Mouse (Mus musculus) erythroblast, embryonic 14.5 days (primary cell): ENCODE data around the gene Trappc10. TPM values are rescaled to one million over a fixed set of nuclear protein-coding genes. Genes with fewer than 3 reads are reported as not detected.

Experiments
- H3K27me3 ChIP-seq: 2 replicates; pipeline ENCODE4 v1.6.1; 2012; ENCODE audit warnings: inconsistent platforms; ENCODE audit not compliant: control insufficient read depth
- H3K36me3 ChIP-seq: 2 replicates; pipeline ENCODE4 v1.6.1; 2012; ENCODE audit warnings: mild to moderate bottlenecking, inconsistent platforms; ENCODE audit not compliant: control insufficient read depth
- H3K4me1 ChIP-seq: 2 replicates; pipeline ENCODE4 v1.6.1; 2012; ENCODE audit warnings: inconsistent platforms; ENCODE audit not compliant: control insufficient read depth
- H3K4me3 ChIP-seq: replicated peaks from 2 replicates; pipeline ENCODE3; 2012; ENCODE audit warnings: moderate library complexity, mild to moderate bottlenecking, inconsistent platforms
- H3K9me3 ChIP-seq: 2 replicates; pipeline ENCODE4 v1.6.1; 2012; ENCODE audit warnings: low read length, inconsistent platforms, mixed read lengths; ENCODE audit not compliant: control insufficient read depth
- GATA1 ChIP-seq: IDR thresholded peaks from 2 replicates; pipeline ENCODE4 v1.6.1; 2012; ENCODE audit warnings: low read length, inconsistent platforms, mixed read lengths
- TAL1 ChIP-seq: IDR thresholded peaks from 3 replicates; pipeline ENCODE4 v1.6.1; 2012; ENCODE audit warnings: low read length, inconsistent platforms, mixed read lengths
- polyA plus RNA-seq: library from polyadenylated mRNA; stranded (reverse); fragments of >175 nt; gene quantifications from 2 replicates; pipeline ENCODE4 v1.2.3, GENCODE M21; 2012

Trappc10 gene
- polyA plus RNA-seq, 1 experiment: 5.3 TPM

GRCm38 (mm10) chr10:78162646-78163045 lies 81.8 kb downstream of the Trappc10 start:
- Histone ChIP-seq H3K36me3 (peaks cover 71% of the 10 kb centered on the region), H3K27me3 (no peaks in the 10 kb centered on the region), H3K4me3 (no peak overlapping the region), H3K4me1 (peaks cover 22% of the 10 kb centered on the region), H3K9me3 (no peaks in the 10 kb centered on the region)
- no peak for TF ChIP-seq TAL1
- TF ChIP-seq GATA1: no peak

- H3K4me1 ChIP-seq: peaks cover 18% of the 10 kb centered on the region
- no peak overlapping the region for H3K4me3 ChIP-seq
- no peak for TF ChIP-seq GATA1
- no peak for TF ChIP-seq TAL1
- peaks cover 56% of the 10 kb centered on the region for H3K36me3 ChIP-seq
- H3K9me3 ChIP-seq: no peaks in the 10 kb centered on the region
- H3K27me3 ChIP-seq: no peaks in the 10 kb centered on the region
Observed at GRCm38 (mm10) chr10:78161096-78161495, 83.3 kb downstream of the Trappc10 start.

- Histone ChIP-seq H3K9me3 (no peaks in the 10 kb centered on the region), H3K4me1 (peaks cover 18% of the 10 kb centered on the region), H3K4me3 (no peak overlapping the region), H3K27me3 (no peaks in the 10 kb centered on the region), H3K36me3 (peaks cover 50% of the 10 kb centered on the region)
- no peak for TF ChIP-seq GATA1
- no peak for TF ChIP-seq TAL1
Observed at GRCm38 (mm10) chr10:78160369-78161095, 83.9 kb downstream of the Trappc10 start.

- peaks cover 18% of the 10 kb centered on the region for H3K4me1 ChIP-seq
- TF ChIP-seq TAL1 (no peak), GATA1 (no peak)
- no peaks in the 10 kb centered on the region for H3K27me3 ChIP-seq
- H3K4me3 ChIP-seq: peak overlapping the region; percentile 44
- H3K36me3 ChIP-seq: peaks cover 44% of the 10 kb centered on the region
- H3K9me3 ChIP-seq: no peaks in the 10 kb centered on the region
Observed at GRCm38 (mm10) chr10:78159906-78160305, 84.5 kb downstream of the Trappc10 start.

GRCm38 (mm10) chr10:78159252-78159878 lies 85.1 kb downstream of the Trappc10 start:
- no peak for TF ChIP-seq TAL1
- TF ChIP-seq GATA1: no peak
- Histone ChIP-seq H3K4me1 (peaks cover 18% of the 10 kb centered on the region), H3K9me3 (no peaks in the 10 kb centered on the region), H3K27me3 (no peaks in the 10 kb centered on the region), H3K4me3 (peak overlapping the region; percentile 44), H3K36me3 (peaks cover 38% of the 10 kb centered on the region)

GRCm38 (mm10) chr10:78158041-78158440 lies 86.4 kb downstream of the Trappc10 start:
- Histone ChIP-seq H3K36me3 (peaks cover 25% of the 10 kb centered on the region), H3K9me3 (no peaks in the 10 kb centered on the region), H3K4me3 (no peak overlapping the region), H3K4me1 (peaks cover 10% of the 10 kb centered on the region), H3K27me3 (no peaks in the 10 kb centered on the region)
- TF ChIP-seq TAL1 (no peak), GATA1 (no peak)

- Histone ChIP-seq H3K4me3 (no peak overlapping the region), H3K4me1 (peaks cover 9% of the 10 kb centered on the region), H3K27me3 (no peaks in the 10 kb centered on the region), H3K36me3 (peaks cover 16% of the 10 kb centered on the region), H3K9me3 (no peaks in the 10 kb centered on the region)
- TF ChIP-seq GATA1: no peak
- TF ChIP-seq TAL1: no peak
Observed at GRCm38 (mm10) chr10:78156926-78157325, 87.5 kb downstream of the Trappc10 start.

GRCm38 (mm10) chr10:78148834-78149766 lies 95.3 kb downstream of the Trappc10 start:
- Histone ChIP-seq H3K4me3 (no peak overlapping the region), H3K4me1 (peaks cover 9% of the 10 kb centered on the region), H3K27me3 (no peaks in the 10 kb centered on the region), H3K9me3 (no peaks in the 10 kb centered on the region), H3K36me3 (no peaks in the 10 kb centered on the region)
- TF ChIP-seq GATA1 (no peak), TAL1 (no peak)

- no peaks in the 10 kb centered on the region for H3K27me3 ChIP-seq
- H3K4me3 ChIP-seq: no peak overlapping the region
Observed at GRCm38 (mm10) chr10:78147908-78148441, 96.5 kb downstream of the Trappc10 start.

More at GRCm38 (mm10) chr10:78147908-78148441, 96.5 kb downstream of the Trappc10 start:
- Histone ChIP-seq H3K36me3 (no peaks in the 10 kb centered on the region), H3K9me3 (no peaks in the 10 kb centered on the region), H3K4me1 (peaks cover 9% of the 10 kb centered on the region)
- TF ChIP-seq GATA1 (no peak), TAL1 (no peak)
